23 mouse cellular contexts compared by ENCODE assay signal in genomic region chr11:33810105-33810504, GRCm38 (mm10).
"Had no signal": no experiment of that assay in that cellular context is flagged by ENCODE, and none has a peak within 500 bp of the region (broad histone marks: within the 10 kb centered on the region; RNA-seq: fewer than 3 reads in every experiment).

No protein-coding gene starts in this region.

- H3K27ac ChIP-seq: limb, embryonic 12.5 days; limb, embryonic 15.5 days; liver, embryonic 14.5 days; macrophage; midbrain, embryonic 10.5 days; midbrain, embryonic 13.5 days; stomach, postnatal 0 days had no signal

- H3K4me1 ChIP-seq: limb, embryonic 12.5 days; limb, embryonic 15.5 days; midbrain, embryonic 13.5 days had no signal

- H3K4me2 ChIP-seq: limb, embryonic 12.5 days; limb, embryonic 15.5 days; liver, embryonic 11.5 days; midbrain, embryonic 13.5 days had no signal

- H3K9me3 ChIP-seq: limb, embryonic 12.5 days; limb, embryonic 15.5 days; midbrain, embryonic 10.5 days; midbrain, embryonic 13.5 days had no signal

- ATAC-seq: intestine, embryonic 16.5 days; liver, postnatal 0 days; midbrain, embryonic 13.5 days; midbrain, embryonic 16.5 days had no signal

- DNase-seq: kidney, adult 18-20 months; kidney, adult 9 months; kidney, postnatal 14 days; kidney, postnatal 4 days; left cerebral cortex, postnatal 4 days; liver, postnatal 0 days; right cerebral cortex, adult 18-20 months; right cerebral cortex, postnatal 14 days; right cerebral cortex, postnatal 4 days; thymus, adult 2 months; thymus, postnatal 14 days; thymus, postnatal 4 days had no signal

- H3K9ac ChIP-seq: limb, embryonic 12.5 days; limb, embryonic 15.5 days; liver, embryonic 14.5 days; liver, postnatal 0 days; midbrain, embryonic 13.5 days had no signal

- H3K27me3 ChIP-seq: limb, embryonic 12.5 days; limb, embryonic 15.5 days; midbrain, embryonic 13.5 days had no signal

- H3K4me3 ChIP-seq: limb, embryonic 12.5 days; limb, embryonic 15.5 days; midbrain, embryonic 10.5 days; midbrain, embryonic 13.5 days; myocyte had no signal

- H3K36me3 ChIP-seq: limb, embryonic 12.5 days; limb, embryonic 15.5 days; midbrain, embryonic 10.5 days; midbrain, embryonic 13.5 days had no signal
